Mouse (Mus musculus) ES-E14 (cell line): Measurements from ENCODE around the gene Sept9. TPM values are rescaled to one million over a fixed set of nuclear protein-coding genes. Genes with fewer than 3 reads are reported as not detected.

Source experiments
- DNase-seq: peaks from one replicate; pipeline ENCODE4 v3.0.0-alpha.2; 2013; ENCODE audit warnings: low read depth, low spot score
- H3K27ac ChIP-seq: 2 replicates; pipeline ENCODE4 v1.5.1; 2012; ENCODE audit warnings: low read depth, mild to moderate bottlenecking, low read length, moderate library complexity, mixed read lengths; ENCODE audit not compliant: poor library complexity, insufficient read depth, severe bottlenecking
- H3K36me3 ChIP-seq: 2 replicates; pipeline ENCODE4 v1.6.1; 2012; ENCODE audit warnings: mild to moderate bottlenecking, low read length, moderate library complexity, mixed read lengths; ENCODE audit not compliant: control insufficient read depth, poor library complexity, insufficient read depth, severe bottlenecking
- H3K4me1 ChIP-seq, 2 experiments: fragments of 150-350 bp in 1 of 2; sonication (generic) in 1 of 2; 2 replicates each; pipeline ENCODE4 v1.6.1; 2012; ENCODE audit warnings: low read length in 2 of 2, mild to moderate bottlenecking in 1 of 2, mixed read lengths in 1 of 2; ENCODE audit not compliant: control insufficient read depth in 2 of 2, insufficient read depth in 2 of 2, poor library complexity in 1 of 2
- H3K4me3 ChIP-seq, 2 experiments: fragments of 150-350 bp in 1 of 2; sonication (generic) in 1 of 2; 2 replicates each; pipeline ENCODE4 v1.5.1; 2012; ENCODE audit warnings: low read length in 2 of 2, low read depth in 1 of 2, mild to moderate bottlenecking in 1 of 2, mixed read lengths in 1 of 2; ENCODE audit not compliant: insufficient read depth in 1 of 2, poor library complexity in 1 of 2, severe bottlenecking in 1 of 2
- H3K9ac ChIP-seq: 2 replicates; pipeline ENCODE4 v1.6.1; 2012; ENCODE audit warnings: low read depth, mild to moderate bottlenecking, low read length, mixed read lengths; ENCODE audit not compliant: poor library complexity, insufficient read depth, severe bottlenecking
- H3K9me3 ChIP-seq: fragments of 150-350 bp; sonication (generic); 2 replicates; pipeline ENCODE4 v1.6.1; 2012; ENCODE audit warnings: low read depth, mild to moderate bottlenecking, low read length; ENCODE audit not compliant: control insufficient read depth, insufficient read depth
- CHD2 ChIP-seq: IDR thresholded peaks from 2 replicates; pipeline ENCODE4 v1.6.1; 2014; ENCODE audit warnings: mild to moderate bottlenecking, low read depth, low read length, inconsistent platforms
- HCFC1 ChIP-seq: IDR thresholded peaks from 2 replicates; pipeline ENCODE4 v1.6.1; 2012; ENCODE audit warnings: low read length, inconsistent platforms, borderline replicate concordance; ENCODE audit not compliant: insufficient read depth
- MAFK ChIP-seq: IDR thresholded peaks from 2 replicates; pipeline ENCODE4 v1.6.1; 2014; ENCODE audit warnings: mild to moderate bottlenecking, low read depth, low read length, inconsistent platforms; ENCODE audit not compliant: insufficient read depth
- ZC3H11A ChIP-seq: IDR thresholded peaks from 2 replicates; pipeline ENCODE4 v1.6.1; 2012; ENCODE audit warnings: low read depth, mild to moderate bottlenecking, inconsistent platforms, low read length, borderline replicate concordance
- ZNF384 ChIP-seq: IDR thresholded peaks from 2 replicates; pipeline ENCODE4 v1.6.1; 2012; ENCODE audit warnings: low read depth, low read length, inconsistent platforms
- in situ Hi-C, 2 experiments: fragments of 600-800 bp; cut with MboI; formaldehyde crosslinking; loops; one replicate each; pipeline ENCODE4 v1.15.1; 2025; ENCODE audit warnings: low sequenced_read_pairs in 2 of 2, inconsistent platforms in 1 of 2; ENCODE audit not compliant: unreplicated experiment in 2 of 2
- total RNA-seq: library from RNA; depleted of rRNA; stranded (reverse); fragments of 300-350 nt; gene quantifications from 2 replicates; pipeline ENCODE4 v1.2.3, GENCODE M21; 2012

The Sept9 gene
- total RNA-seq, 1 experiment = 65.7 TPM

- no peak overlapping the region for H3K9ac ChIP-seq
- no peak for DNase-seq
- no peaks in the 10 kb centered on the region for H3K9me3 ChIP-seq
- H3K27ac ChIP-seq = no peak overlapping the region
- H3K4me1 ChIP-seq = peaks cover 0 to 24% of the 10 kb centered on the region in 2 experiments; a peak in 2 of 4 replicates
- no peak overlapping the region for H3K4me3 ChIP-seq
- TF ChIP-seq ZC3H11A = no peak
- no peak for TF ChIP-seq ZNF384
- TF ChIP-seq HCFC1 = no peak
- TF ChIP-seq CHD2 = no peak
- TF ChIP-seq MAFK = no peak
- in situ Hi-C loops = loop anchor here in 1 of 2 experiments (25.0 kb wide), 1 partner anchor 415 kb away; the partner anchor contains the start of genes Gm20708 and Syngr2
- no peaks in the 10 kb centered on the region for H3K36me3 ChIP-seq
These were observed 197.5 kb downstream of the Sept9 start for GRCm38 (mm10) chr11:117396929-117397328.

DNA sequence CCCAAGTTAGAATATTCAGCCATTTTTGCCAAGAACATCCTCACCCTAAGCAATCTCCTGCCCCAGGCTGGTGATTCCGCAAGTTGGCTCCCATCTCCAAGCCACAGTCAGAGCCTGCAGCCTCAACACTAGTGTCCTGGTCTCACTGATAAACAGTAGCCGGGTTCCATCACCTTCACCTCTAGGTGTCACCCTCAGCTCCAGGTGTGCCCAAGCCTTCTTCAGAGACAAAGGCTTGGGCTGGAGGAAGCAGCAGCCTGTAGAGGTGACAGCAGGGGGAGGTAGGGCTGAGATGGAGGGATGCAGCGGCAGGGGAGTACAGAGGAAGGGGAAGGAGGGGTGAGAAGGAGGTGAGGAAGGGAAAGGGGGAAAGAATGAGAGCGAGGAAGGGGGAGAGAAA, 198.3 kb downstream of the Sept9 start:
- peaks cover 0 to 32% of the 10 kb centered on the region in 2 experiments; a peak in 2 of 4 replicates for H3K4me1 ChIP-seq
- no peak for DNase-seq
- H3K4me3 ChIP-seq = no peak overlapping the region
- TF ChIP-seq HCFC1 = no peak
- no peak for TF ChIP-seq CHD2
- TF ChIP-seq ZC3H11A = no peak
- no peak for TF ChIP-seq ZNF384
- no peak for TF ChIP-seq MAFK
- H3K36me3 ChIP-seq = no peaks in the 10 kb centered on the region
- no peak overlapping the region for H3K27ac ChIP-seq
- H3K9me3 ChIP-seq = no peaks in the 10 kb centered on the region
- no peak overlapping the region for H3K9ac ChIP-seq
- in situ Hi-C loops = loop anchor here in 1 of 2 experiments (25.0 kb wide), 1 partner anchor 415 kb away; the partner anchor contains the start of genes Gm20708 and Syngr2

GRCm38 (mm10) chr11:117398191-117398590, 198.7 kb downstream of the Sept9 start:
- H3K4me3 ChIP-seq = no peak overlapping the region
- no peaks in the 10 kb centered on the region for H3K9me3 ChIP-seq
- TF ChIP-seq ZNF384 (no peak), HCFC1 (no peak), CHD2 (no peak), ZC3H11A (no peak)
- in situ Hi-C loops = loop anchor here in 1 of 2 experiments (25.0 kb wide), 1 partner anchor 414 kb away; the partner anchor contains the start of genes Gm20708 and Syngr2
- H3K36me3 ChIP-seq = no peaks in the 10 kb centered on the region
- H3K4me1 ChIP-seq = peaks cover 3 to 36% of the 10 kb centered on the region in 2 experiments; a peak in 2 of 4 replicates
- no peak overlapping the region for H3K27ac ChIP-seq
- H3K9ac ChIP-seq = no peak overlapping the region
- no peak for DNase-seq

- TF ChIP-seq ZNF384 = no peak
- no peak for TF ChIP-seq MAFK
- TF ChIP-seq HCFC1 = no peak
- no peak for DNase-seq
- no peaks in the 10 kb centered on the region for H3K36me3 ChIP-seq
- H3K4me1 ChIP-seq = peaks cover 3 to 40% of the 10 kb centered on the region in 2 experiments; a peak in 2 of 4 replicates
- H3K9me3 ChIP-seq = no peaks in the 10 kb centered on the region
- H3K27ac ChIP-seq = no peak overlapping the region
- peak overlapping the region in 1 of 2 experiments; percentile 13; a peak in 1 of 4 replicates for H3K4me3 ChIP-seq
- H3K9ac ChIP-seq = no peak overlapping the region
- in situ Hi-C loops = no loop called here
These were observed 202.3 kb downstream of the Sept9 start for GRCm38 (mm10) chr11:117401583-117402367.
